Mouse (Mus musculus) hindbrain, embryonic 15.5 days (tissue): ENCODE measurements at regions not wholly inside any gene's neighbourhood (a gene's known extent, or its start where the extent isn't known, plus 50 kb on each side); places are given as distances from the start of the nearest gene placed in this dataset.

Experiments used
- ATAC-seq: fragments of 200-750 bp; cut with Nextera tagmentation; 2 replicates; pipeline ENCODE4 v1.8.0; 2017; ENCODE audit warnings: low read depth, moderate number of reproducible peaks, moderate TSS enrichment; ENCODE audit not compliant: low FRiP score
- H3K27ac ChIP-seq: fragments of 300-500 bp; sonication (generic); replicated peaks from 2 replicates; pipeline ENCODE4 v1.5.1; 2015; ENCODE audit warnings: mild to moderate bottlenecking, inconsistent platforms
- H3K27me3 ChIP-seq: fragments of 300-500 bp; sonication (generic); 2 replicates; pipeline ENCODE4 v1.6.1; 2015; ENCODE audit warnings: control low read depth, inconsistent platforms
- H3K36me3 ChIP-seq: fragments of 300-500 bp; sonication (generic); 2 replicates; pipeline ENCODE4 v1.6.1; 2015; ENCODE audit warnings: control low read depth, inconsistent platforms
- H3K4me1 ChIP-seq: fragments of 300-500 bp; sonication (generic); replicated peaks from 2 replicates; pipeline ENCODE4 v1.6.1; 2015; ENCODE audit warnings: control low read depth, inconsistent platforms
- H3K4me2 ChIP-seq: fragments of 300-500 bp; sonication (generic); 2 replicates; pipeline ENCODE4 v1.6.1; 2015; ENCODE audit warnings: moderate library complexity, mild to moderate bottlenecking, inconsistent platforms
- H3K4me3 ChIP-seq: fragments of 300-500 bp; sonication (generic); 2 replicates; pipeline ENCODE4 v1.5.1; 2015; ENCODE audit warnings: mild to moderate bottlenecking, inconsistent platforms
- H3K9ac ChIP-seq: fragments of 300-500 bp; sonication (generic); 2 replicates; pipeline ENCODE4 v1.6.1; 2015; ENCODE audit warnings: inconsistent platforms
- H3K9me3 ChIP-seq: fragments of 300-500 bp; sonication (generic); 2 replicates; pipeline ENCODE4 v1.6.1; 2016; ENCODE audit warnings: control low read depth, inconsistent platforms
- WGBS: fragments of 180-500 bp; shearing (Covaris S2); methylation state at CpG from one replicate; pipeline ENCODE4 v1.1.7; 2015; 5-methylcytosine and 5-hydroxymethylcytosine counted together

GRCm38 (mm10) chr3:58167761-58168290, 246.7 kb upstream of the Tsc22d2 start:
- no peak for ATAC-seq
- H3K4me3 ChIP-seq, result no peak overlapping the region
- H3K36me3 ChIP-seq, result no peaks in the 10 kb centered on the region
- H3K9ac ChIP-seq, result no peak overlapping the region
- 86% methylated on average over 1 of the region's 1 CpGs for WGBS
- no peak overlapping the region for H3K4me2 ChIP-seq
- no peaks in the 10 kb centered on the region for H3K27me3 ChIP-seq
- H3K27ac ChIP-seq, result no peak overlapping the region
- H3K4me1 ChIP-seq, result no peaks in the 10 kb centered on the region
- no peaks in the 10 kb centered on the region for H3K9me3 ChIP-seq

- Histone ChIP-seq H3K27me3 (no peaks in the 10 kb centered on the region), H3K27ac (no peak overlapping the region), H3K4me1 (no peaks in the 10 kb centered on the region), H3K9ac (no peak overlapping the region), H3K4me2 (peak overlapping the region; percentile 13; the same call in 1 of the 2 replicates), H3K9me3 (no peaks in the 10 kb centered on the region), H3K36me3 (no peaks in the 10 kb centered on the region), H3K4me3 (no peak overlapping the region)
- 41% methylated on average over 14 of the region's 14 CpGs for WGBS
- no peak for ATAC-seq
These were observed 245.9 kb upstream of the Tsc22d2 start for GRCm38 (mm10) chr3:58168522-58169185.

- H3K27ac ChIP-seq, result no peak overlapping the region
- ATAC-seq, result no peak
- H3K36me3 ChIP-seq, result no peaks in the 10 kb centered on the region
- no peak overlapping the region for H3K9ac ChIP-seq
- WGBS, result 81% methylated on average over 6 of the region's 6 CpGs
- H3K4me2 ChIP-seq, result no peak overlapping the region
- no peak overlapping the region for H3K4me3 ChIP-seq
- H3K9me3 ChIP-seq, result no peaks in the 10 kb centered on the region
- H3K27me3 ChIP-seq, result no peaks in the 10 kb centered on the region
- no peaks in the 10 kb centered on the region for H3K4me1 ChIP-seq
These were observed 244.7 kb upstream of the Tsc22d2 start for GRCm38 (mm10) chr3:58169786-58170185.

GRCm38 (mm10) chr3:58172096-58172495, 242.4 kb upstream of the Tsc22d2 start:
- Histone ChIP-seq H3K4me2 (no peak overlapping the region), H3K36me3 (no peaks in the 10 kb centered on the region), H3K27ac (no peak overlapping the region), H3K4me1 (no peaks in the 10 kb centered on the region), H3K27me3 (no peaks in the 10 kb centered on the region), H3K4me3 (no peak overlapping the region), H3K9me3 (no peaks in the 10 kb centered on the region), H3K9ac (no peak overlapping the region)
- 89% methylated on average over 5 of the region's 5 CpGs for WGBS
- ATAC-seq, result no peak

GRCm38 (mm10) chr3:58173821-58174220, 240.7 kb upstream of the Tsc22d2 start:
- ATAC-seq, result no peak
- H3K27me3 ChIP-seq, result no peaks in the 10 kb centered on the region
- H3K9me3 ChIP-seq, result no peaks in the 10 kb centered on the region
- no peak overlapping the region for H3K4me2 ChIP-seq
- H3K4me3 ChIP-seq, result no peak overlapping the region
- no peaks in the 10 kb centered on the region for H3K36me3 ChIP-seq
- H3K4me1 ChIP-seq, result no peaks in the 10 kb centered on the region
- H3K27ac ChIP-seq, result no peak overlapping the region
- WGBS, result 94% methylated on average over 1 of the region's 1 CpGs
- no peak overlapping the region for H3K9ac ChIP-seq

- Histone ChIP-seq H3K4me2 (no peak overlapping the region), H3K27ac (no peak overlapping the region), H3K9ac (no peak overlapping the region), H3K4me1 (no peaks in the 10 kb centered on the region), H3K27me3 (no peaks in the 10 kb centered on the region), H3K4me3 (no peak overlapping the region), H3K36me3 (no peaks in the 10 kb centered on the region), H3K9me3 (no peaks in the 10 kb centered on the region)
- WGBS, result 56% methylated on average over 3 of the region's 3 CpGs
- ATAC-seq, result no peak
These were observed 232.8 kb upstream of the Tsc22d2 start for GRCm38 (mm10) chr3:58181715-58182114.

- ATAC-seq, result no peak
- 84% methylated on average over 4 of the region's 4 CpGs for WGBS
- Histone ChIP-seq H3K9me3 (no peaks in the 10 kb centered on the region), H3K4me3 (no peak overlapping the region), H3K4me1 (no peaks in the 10 kb centered on the region), H3K27me3 (no peaks in the 10 kb centered on the region), H3K4me2 (no peak overlapping the region), H3K27ac (no peak overlapping the region), H3K9ac (no peak overlapping the region), H3K36me3 (no peaks in the 10 kb centered on the region)
These were observed 232.2 kb upstream of the Tsc22d2 start for GRCm38 (mm10) chr3:58182299-58182698.

- H3K9me3 ChIP-seq, result no peaks in the 10 kb centered on the region
- ATAC-seq, result no peak
- no peak overlapping the region for H3K9ac ChIP-seq
- no peak overlapping the region for H3K27ac ChIP-seq
- H3K4me3 ChIP-seq, result no peak overlapping the region
- 43% methylated on average over 3 of the region's 3 CpGs for WGBS
- no peaks in the 10 kb centered on the region for H3K27me3 ChIP-seq
- H3K4me1 ChIP-seq, result no peaks in the 10 kb centered on the region
- H3K36me3 ChIP-seq, result no peaks in the 10 kb centered on the region
- no peak overlapping the region for H3K4me2 ChIP-seq
These were observed 231.2 kb upstream of the Tsc22d2 start for GRCm38 (mm10) chr3:58183279-58183678.

GRCm38 (mm10) chr3:58200462-58200861, 214.1 kb upstream of the Tsc22d2 start:
- Histone ChIP-seq H3K4me1 (no peaks in the 10 kb centered on the region), H3K4me3 (no peak overlapping the region), H3K4me2 (no peak overlapping the region), H3K9ac (no peak overlapping the region), H3K27me3 (no peaks in the 10 kb centered on the region), H3K27ac (no peak overlapping the region), H3K9me3 (no peaks in the 10 kb centered on the region), H3K36me3 (no peaks in the 10 kb centered on the region)
- 92% methylated on average over 6 of the region's 6 CpGs for WGBS
- no peak for ATAC-seq

- 85% methylated on average over 5 of the region's 5 CpGs for WGBS
- Histone ChIP-seq H3K27ac (no peak overlapping the region), H3K4me1 (no peaks in the 10 kb centered on the region), H3K4me2 (no peak overlapping the region), H3K27me3 (no peaks in the 10 kb centered on the region), H3K36me3 (no peaks in the 10 kb centered on the region), H3K4me3 (no peak overlapping the region), H3K9me3 (no peaks in the 10 kb centered on the region), H3K9ac (no peak overlapping the region)
- ATAC-seq, result no peak
These were observed 211.7 kb upstream of the Tsc22d2 start for GRCm38 (mm10) chr3:58202816-58203215.

GRCm38 (mm10) chr3:58203806-58204205, 210.7 kb upstream of the Tsc22d2 start:
- Histone ChIP-seq H3K4me3 (no peak overlapping the region), H3K27me3 (no peaks in the 10 kb centered on the region), H3K9ac (no peak overlapping the region), H3K4me1 (no peaks in the 10 kb centered on the region), H3K27ac (no peak overlapping the region), H3K4me2 (no peak overlapping the region), H3K36me3 (no peaks in the 10 kb centered on the region), H3K9me3 (no peaks in the 10 kb centered on the region)
- 90% methylated on average over 2 of the region's 2 CpGs for WGBS
- ATAC-seq, result no peak

GRCm38 (mm10) chr3:58205526-58205925, 209.0 kb upstream of the Tsc22d2 start:
- H3K27me3 ChIP-seq, result no peaks in the 10 kb centered on the region
- 94% methylated on average over 2 of the region's 2 CpGs for WGBS
- H3K4me3 ChIP-seq, result no peak overlapping the region

More at GRCm38 (mm10) chr3:58205526-58205925, 209.0 kb upstream of the Tsc22d2 start:
- Histone ChIP-seq H3K9ac (no peak overlapping the region), H3K4me2 (no peak overlapping the region), H3K27ac (no peak overlapping the region), H3K4me1 (no peaks in the 10 kb centered on the region), H3K36me3 (no peaks in the 10 kb centered on the region), H3K9me3 (no peaks in the 10 kb centered on the region)
- ATAC-seq, result no peak
